Mouse (Mus musculus): ENCODE measurements around the gene Lcn5. TPM values are rescaled to one million over a fixed set of nuclear protein-coding genes. Genes with fewer than 3 reads are reported as not detected.
A peak's percentile ranks its signal among the peaks of the same experiment; 100 is the strongest.

Gene Lcn5
- polyA plus RNA-seq, 1 experiment from 2014 or later = not detected

DNA sequence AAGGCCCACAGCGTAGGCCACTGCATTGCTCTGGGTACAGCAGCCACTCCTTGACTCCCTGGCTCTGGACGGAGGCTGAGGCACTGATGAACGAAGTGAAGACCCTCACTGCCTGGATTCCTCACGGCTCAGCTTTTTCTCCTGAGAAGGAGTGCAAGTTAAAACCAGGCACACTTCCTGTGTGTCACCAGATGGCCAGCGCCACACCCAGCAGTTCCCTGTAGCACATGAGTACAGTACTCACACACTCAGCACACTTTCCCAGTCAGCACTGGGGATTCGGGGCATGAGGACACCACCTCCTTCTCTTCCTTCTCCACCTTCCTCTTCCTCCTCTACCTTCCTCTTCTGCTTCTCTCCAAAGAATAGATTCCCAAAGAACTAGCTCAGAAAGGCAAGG, 29.9 kb upstream of the Lcn5 start, which contains the start of gene Fcna:
Gene Fcna (minus strand): TSS at position 220 of the 400 bp plus-strand sequence.
- no peaks in the 10 kb centered on the region for H3K27me3 ChIP-seq (ENCODE audit: control insufficient read depth, insufficient read depth, low read length)
- DNase-seq (ENCODE audit: low spot score) (no peak), ATAC-seq (replicated peaks; ENCODE audit: insufficient number of reproducible peaks, low FRiP score, low TSS enrichment, low read depth) (no peak)
- no peaks in the 10 kb centered on the region for H3K4me1 ChIP-seq (ENCODE audit: control insufficient read depth, insufficient read depth, low read length)
- H3K9ac ChIP-seq (replicated peaks; ENCODE audit: low read length) = no peak within 1 kb of the TSS
- WGBS = 80% methylated on average over 6 of the region's 6 CpGs
- no peak within 1 kb of the TSS for H3K4me3 ChIP-seq (ENCODE audit: low read depth, low read length)
- H3K36me3 ChIP-seq (replicated peaks; ENCODE audit: control insufficient read depth, insufficient read depth, low read depth, low read length) = no peaks in the 10 kb centered on the region
- no peak within 1 kb of the TSS for H3K4me2 ChIP-seq (ENCODE audit: low read depth, low read length)
- H3K9me3 ChIP-seq (replicated peaks; ENCODE audit: control insufficient read depth, low read length) = no peaks in the 10 kb centered on the region
- no peak within 1 kb of the TSS for H3K27ac ChIP-seq (replicated peaks; ENCODE audit: low read depth, low read length)

DNA sequence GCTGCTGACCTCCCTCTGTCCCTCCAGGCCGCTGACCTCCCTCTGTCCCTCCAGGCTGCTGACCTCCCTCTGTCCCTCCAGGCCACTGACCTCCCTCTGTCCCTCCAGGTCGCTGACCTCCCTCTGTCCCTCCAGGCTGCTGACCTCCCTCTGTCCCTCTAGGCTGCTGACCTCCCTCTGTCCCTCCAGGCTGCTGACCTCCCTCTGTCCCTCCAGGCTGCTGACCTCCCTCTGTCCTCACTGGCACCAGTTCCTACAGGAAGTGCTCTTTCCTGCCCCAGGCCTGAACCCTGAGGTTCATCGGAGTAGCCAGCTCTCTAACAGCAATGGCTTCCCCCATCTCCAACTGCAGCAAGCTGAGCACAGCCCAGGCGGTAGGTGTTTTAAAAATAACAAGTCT, 29.0 kb upstream of the Lcn5 start:
- no peak overlapping the region for H3K27ac ChIP-seq (replicated peaks; ENCODE audit: low read depth, low read length)
- no peak overlapping the region for H3K9ac ChIP-seq (replicated peaks; ENCODE audit: low read length)
- no peaks in the 10 kb centered on the region for H3K9me3 ChIP-seq (replicated peaks; ENCODE audit: control insufficient read depth, low read length)
- no peak overlapping the region for H3K4me3 ChIP-seq (ENCODE audit: low read depth, low read length)
- H3K36me3 ChIP-seq (replicated peaks; ENCODE audit: control insufficient read depth, insufficient read depth, low read depth, low read length) = no peaks in the 10 kb centered on the region
- DNase-seq (ENCODE audit: low spot score) = no peak
- ATAC-seq (replicated peaks; ENCODE audit: insufficient number of reproducible peaks, low FRiP score, low TSS enrichment, low read depth) = no peak
- no peaks in the 10 kb centered on the region for H3K4me1 ChIP-seq (ENCODE audit: control insufficient read depth, insufficient read depth, low read length)
- H3K4me2 ChIP-seq (ENCODE audit: low read depth, low read length) = no peak overlapping the region
- H3K27me3 ChIP-seq (ENCODE audit: control insufficient read depth, insufficient read depth, low read length) = no peaks in the 10 kb centered on the region
- 38% methylated on average over 3 of the region's 4 CpGs for WGBS

DNA sequence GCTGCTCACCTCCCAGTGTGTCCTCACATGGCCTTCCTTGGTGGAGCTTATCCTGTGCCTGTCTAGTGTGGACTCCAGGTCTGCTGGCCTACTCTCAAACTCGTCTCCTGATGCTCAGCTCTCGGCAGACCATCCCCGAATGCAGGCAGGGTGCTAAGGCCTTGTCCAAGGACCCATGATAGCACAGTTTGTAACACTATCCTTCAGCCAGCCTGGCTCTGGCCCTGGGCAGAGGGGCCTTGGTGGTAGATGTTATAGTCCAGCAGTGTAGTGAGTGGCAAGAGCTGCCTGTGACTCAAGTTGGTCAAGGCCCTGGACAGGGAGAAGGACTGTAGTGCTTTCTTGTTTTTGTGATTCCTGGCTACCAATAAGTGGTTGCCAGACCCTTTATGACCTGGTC, 24.1 kb upstream of the Lcn5 start:
- Histone ChIP-seq H3K36me3 (replicated peaks; ENCODE audit: control insufficient read depth, insufficient read depth, low read depth, low read length) (no peaks in the 10 kb centered on the region), H3K4me2 (ENCODE audit: low read depth, low read length) (no peak overlapping the region), H3K4me1 (ENCODE audit: control insufficient read depth, insufficient read depth, low read length) (no peaks in the 10 kb centered on the region), H3K27ac (replicated peaks; ENCODE audit: low read depth, low read length) (no peak overlapping the region), H3K9ac (replicated peaks; ENCODE audit: low read length) (no peak overlapping the region), H3K9me3 (replicated peaks; ENCODE audit: control insufficient read depth, low read length) (no peaks in the 10 kb centered on the region), H3K27me3 (ENCODE audit: control insufficient read depth, insufficient read depth, low read length) (no peaks in the 10 kb centered on the region), H3K4me3 (ENCODE audit: low read depth, low read length) (no peak overlapping the region)
- DNase-seq (ENCODE audit: low spot score) (no peak), ATAC-seq (replicated peaks; ENCODE audit: insufficient number of reproducible peaks, low FRiP score, low TSS enrichment, low read depth) (no peak)
- WGBS = 73% methylated on average over 3 of the region's 3 CpGs

DNA sequence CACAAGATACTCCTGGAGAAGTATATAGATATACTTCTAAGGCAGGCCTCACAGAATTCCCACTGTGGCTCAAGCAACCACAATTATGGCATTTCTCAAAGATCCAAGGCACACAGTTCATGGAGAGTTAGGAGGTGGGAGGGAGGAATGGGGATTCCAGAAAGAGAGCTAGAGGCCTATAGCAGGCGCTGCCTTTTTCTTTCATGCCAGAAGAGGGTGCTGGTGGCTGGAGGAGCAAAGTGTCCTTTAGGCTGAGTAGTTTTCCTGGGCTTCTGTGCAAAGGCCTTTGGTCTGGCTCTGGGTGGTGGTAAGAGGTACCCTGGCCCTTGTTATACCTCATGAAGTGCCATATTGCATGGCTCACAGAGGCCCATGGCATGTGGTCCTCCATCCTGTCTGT, 23.7 kb upstream of the Lcn5 start:
- no peak overlapping the region for H3K9ac ChIP-seq (replicated peaks; ENCODE audit: low read length)
- no peaks in the 10 kb centered on the region for H3K27me3 ChIP-seq (ENCODE audit: control insufficient read depth, insufficient read depth, low read length)
- no peak overlapping the region for H3K4me3 ChIP-seq (ENCODE audit: low read depth, low read length)
- no peaks in the 10 kb centered on the region for H3K4me1 ChIP-seq (ENCODE audit: control insufficient read depth, insufficient read depth, low read length)
- 14% methylated on average over 1 of the region's 1 CpGs for WGBS
- no peak overlapping the region for H3K4me2 ChIP-seq (ENCODE audit: low read depth, low read length)
- no peak for ATAC-seq (replicated peaks; ENCODE audit: insufficient number of reproducible peaks, low FRiP score, low TSS enrichment, low read depth)
- H3K27ac ChIP-seq (replicated peaks; ENCODE audit: low read depth, low read length) = no peak overlapping the region
- DNase-seq (ENCODE audit: low spot score) = no peak
- no peaks in the 10 kb centered on the region for H3K36me3 ChIP-seq (replicated peaks; ENCODE audit: control insufficient read depth, insufficient read depth, low read depth, low read length)
- no peaks in the 10 kb centered on the region for H3K9me3 ChIP-seq (replicated peaks; ENCODE audit: control insufficient read depth, low read length)

DNA sequence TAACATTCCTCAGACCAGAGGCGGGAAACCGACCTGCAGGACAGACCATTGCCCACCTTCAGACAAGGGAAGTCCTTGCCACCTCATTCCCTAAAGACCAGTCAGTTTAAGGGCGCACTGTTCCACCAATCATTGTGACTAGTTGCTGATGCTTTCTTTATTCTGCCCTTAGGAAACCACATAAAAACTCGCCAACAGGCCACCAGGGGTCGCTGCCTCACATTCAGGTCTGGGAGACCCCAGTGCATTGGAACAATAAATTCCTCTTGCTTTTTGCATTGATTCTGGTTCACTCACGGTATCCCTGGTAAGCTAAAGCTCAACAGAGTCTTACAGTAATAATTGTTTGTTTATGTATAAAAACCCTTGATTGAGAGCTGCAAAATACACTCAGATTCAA, 17.9 kb upstream of the Lcn5 start:
- no peaks in the 10 kb centered on the region for H3K9me3 ChIP-seq (replicated peaks; ENCODE audit: control insufficient read depth, low read length)
- H3K4me1 ChIP-seq (ENCODE audit: control insufficient read depth, insufficient read depth, low read length) = no peaks in the 10 kb centered on the region
- H3K27ac ChIP-seq (replicated peaks; ENCODE audit: low read depth, low read length) = no peak overlapping the region
- no peaks in the 10 kb centered on the region for H3K27me3 ChIP-seq (ENCODE audit: control insufficient read depth, insufficient read depth, low read length)
- DNase-seq (ENCODE audit: low spot score) = peak; percentile 68
- WGBS = 15% methylated on average over 6 of the region's 6 CpGs
- H3K9ac ChIP-seq (replicated peaks; ENCODE audit: low read length) = no peak overlapping the region
- H3K36me3 ChIP-seq (replicated peaks; ENCODE audit: control insufficient read depth, insufficient read depth, low read depth, low read length) = no peaks in the 10 kb centered on the region
- no peak overlapping the region for H3K4me3 ChIP-seq (ENCODE audit: low read depth, low read length)
- no peak overlapping the region for H3K4me2 ChIP-seq (ENCODE audit: low read depth, low read length)
- no peak for ATAC-seq (replicated peaks; ENCODE audit: insufficient number of reproducible peaks, low FRiP score, low TSS enrichment, low read depth)

DNA sequence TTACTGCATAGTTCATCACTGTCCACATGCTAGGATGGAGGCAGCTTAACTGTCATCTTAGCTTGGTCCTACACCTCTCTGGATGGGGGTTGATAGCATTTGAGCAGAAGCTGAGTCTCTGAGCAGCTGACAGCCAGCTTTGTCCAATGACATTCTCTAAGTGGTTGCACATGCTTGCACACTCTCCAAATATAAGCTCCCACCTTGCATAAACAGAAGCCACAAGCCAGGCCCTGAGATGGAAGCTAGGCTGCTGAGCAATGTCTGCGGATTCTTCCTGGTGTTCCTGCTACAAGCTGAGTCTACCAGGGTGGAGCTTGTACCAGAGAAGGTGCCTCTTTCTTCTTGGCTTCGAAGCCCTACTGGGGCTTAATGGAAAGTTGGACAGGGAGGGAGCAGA, 4.8 kb upstream of the Lcn5 start, which contains the start of gene Lcn8:
Gene Lcn8 (plus strand): TSS at position 219 of the 400 bp plus-strand sequence.
- no peak for ATAC-seq (replicated peaks; ENCODE audit: insufficient number of reproducible peaks, low FRiP score, low TSS enrichment, low read depth)
- Histone ChIP-seq H3K9me3 (replicated peaks; ENCODE audit: control insufficient read depth, low read length) (no peaks in the 10 kb centered on the region), H3K27me3 (ENCODE audit: control insufficient read depth, insufficient read depth, low read length) (no peaks in the 10 kb centered on the region), H3K36me3 (replicated peaks; ENCODE audit: control insufficient read depth, insufficient read depth, low read depth, low read length) (no peaks in the 10 kb centered on the region), H3K27ac (replicated peaks; ENCODE audit: low read depth, low read length) (no peak within 1 kb of the TSS), H3K9ac (replicated peaks; ENCODE audit: low read length) (no peak within 1 kb of the TSS), H3K4me1 (ENCODE audit: control insufficient read depth, insufficient read depth, low read length) (no peaks in the 10 kb centered on the region), H3K4me2 (ENCODE audit: low read depth, low read length) (no peak within 1 kb of the TSS), H3K4me3 (ENCODE audit: low read depth, low read length) (no peak within 1 kb of the TSS)
- no peak for DNase-seq (ENCODE audit: low spot score)
- WGBS = 78% methylated on average over 2 of the region's 2 CpGs

DNA sequence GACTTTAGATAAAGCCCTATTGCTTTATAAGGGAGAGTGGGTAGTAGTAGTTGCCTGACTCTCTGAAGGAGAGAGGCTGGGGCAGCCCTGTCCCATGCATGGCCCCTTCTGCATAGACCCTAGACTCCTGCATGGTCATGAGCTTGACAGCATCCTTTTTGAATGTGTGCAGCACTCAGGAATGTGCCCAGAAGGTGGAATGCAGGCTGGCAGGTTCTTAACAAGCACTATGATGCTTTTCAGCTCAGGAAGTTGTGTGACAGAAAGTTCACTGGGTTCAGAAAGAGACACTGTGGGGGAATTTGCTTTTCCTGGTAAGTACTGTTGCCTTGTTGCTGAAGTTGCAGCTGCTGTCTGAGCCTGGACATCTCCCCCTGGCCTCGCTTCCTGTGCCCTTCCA, 3.2 kb upstream of the Lcn5 start:
- Histone ChIP-seq H3K4me2 (ENCODE audit: low read depth, low read length) (no peak overlapping the region), H3K27ac (replicated peaks; ENCODE audit: low read depth, low read length) (no peak overlapping the region), H3K9me3 (replicated peaks; ENCODE audit: control insufficient read depth, low read length) (no peaks in the 10 kb centered on the region), H3K4me3 (ENCODE audit: low read depth, low read length) (no peak overlapping the region), H3K27me3 (ENCODE audit: control insufficient read depth, insufficient read depth, low read length) (no peaks in the 10 kb centered on the region), H3K36me3 (replicated peaks; ENCODE audit: control insufficient read depth, insufficient read depth, low read depth, low read length) (no peaks in the 10 kb centered on the region), H3K9ac (replicated peaks; ENCODE audit: low read length) (no peak overlapping the region), H3K4me1 (ENCODE audit: control insufficient read depth, insufficient read depth, low read length) (no peaks in the 10 kb centered on the region)
- no peak for ATAC-seq (replicated peaks; ENCODE audit: insufficient number of reproducible peaks, low FRiP score, low TSS enrichment, low read depth)
- DNase-seq (ENCODE audit: low spot score) = peak; percentile 24
- 50% methylated on average over 1 of the region's 1 CpGs for WGBS

DNA sequence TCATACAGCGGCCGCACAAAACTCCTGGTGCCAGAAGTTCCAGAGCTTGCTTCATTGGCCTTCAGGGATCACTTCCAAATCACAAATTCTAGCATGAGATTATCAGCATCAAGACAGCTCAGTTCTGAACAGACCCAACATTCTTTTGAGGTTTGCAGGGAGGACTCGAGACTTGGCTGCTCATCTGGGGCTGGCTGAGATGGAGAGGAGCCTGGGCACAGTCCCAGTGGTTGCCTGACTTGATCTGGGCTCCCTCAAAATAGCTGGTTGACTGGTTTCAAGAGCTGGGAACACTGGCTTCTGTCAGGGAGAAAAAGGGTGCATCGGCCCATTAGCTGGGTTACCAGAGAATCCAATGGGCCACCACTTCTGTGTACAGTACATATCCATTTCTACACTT, 1.1 kb upstream of the Lcn5 start:
- Histone ChIP-seq H3K4me3 (ENCODE audit: low read depth, low read length) (no peak overlapping the region), H3K4me1 (ENCODE audit: control insufficient read depth, insufficient read depth, low read length) (no peaks in the 10 kb centered on the region), H3K27me3 (ENCODE audit: control insufficient read depth, insufficient read depth, low read length) (no peaks in the 10 kb centered on the region), H3K4me2 (ENCODE audit: low read depth, low read length) (no peak overlapping the region), H3K36me3 (replicated peaks; ENCODE audit: control insufficient read depth, insufficient read depth, low read depth, low read length) (no peaks in the 10 kb centered on the region), H3K9ac (replicated peaks; ENCODE audit: low read length) (no peak overlapping the region), H3K9me3 (replicated peaks; ENCODE audit: control insufficient read depth, low read length) (no peaks in the 10 kb centered on the region), H3K27ac (replicated peaks; ENCODE audit: low read depth, low read length) (no peak overlapping the region)
- ATAC-seq (replicated peaks; ENCODE audit: insufficient number of reproducible peaks, low FRiP score, low TSS enrichment, low read depth) (no peak), DNase-seq (ENCODE audit: low spot score) (no peak)
- 82% methylated on average over 4 of the region's 4 CpGs for WGBS

Data from embryonic facial prominence, embryonic 11.5 days (tissue).